Mouse (Mus musculus): ENCODE measurements around the gene Ect2l. TPM values are rescaled to one million over a fixed set of nuclear protein-coding genes. Genes with fewer than 3 reads are reported as not detected.

Ect2l gene
- polyA plus RNA-seq, 1 experiment, result not detected

DNA sequence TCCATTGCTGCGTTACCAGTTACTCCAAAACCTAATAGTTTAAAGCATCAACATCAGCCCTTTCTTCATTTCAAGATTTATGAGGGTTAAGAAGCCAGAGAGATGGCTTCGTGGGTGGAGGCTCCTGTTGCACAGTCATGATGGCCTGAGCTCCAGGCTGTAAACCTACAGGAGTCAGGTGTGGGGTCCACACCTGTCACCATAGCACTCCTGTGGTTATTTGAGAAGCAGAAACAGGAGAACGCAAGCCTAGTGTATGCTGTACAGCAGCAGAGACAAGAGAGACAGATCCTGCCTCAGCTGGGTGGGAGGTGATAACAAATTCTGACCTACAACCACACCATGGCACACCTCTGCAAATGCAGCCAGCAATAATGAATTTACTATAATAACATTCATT lies 8.3 kb downstream of the Ect2l start:
- Histone ChIP-seq H3K4me3 (ENCODE audit: low read depth, low read length) (no peak overlapping the region), H3K36me3 (ENCODE audit: control insufficient read depth, insufficient read depth, low read length) (no peaks in the 10 kb centered on the region), H3K27ac (ENCODE audit: insufficient read depth, low read depth, low read length) (no peak overlapping the region), H3K27me3 (ENCODE audit: control insufficient read depth, insufficient read depth, low read length) (no peaks in the 10 kb centered on the region), H3K4me1 (ENCODE audit: control insufficient read depth, insufficient read depth, insufficient read length, low read length) (no peaks in the 10 kb centered on the region)
- WGBS, result 84% methylated on average over 3 of the region's 3 CpGs
- no peak for TF ChIP-seq CTCF (IDR thresholded peaks at IDR 0.05; ENCODE audit: extremely low read depth, insufficient read length, insufficient replicate concordance, low read depth, low read length)
- no peak for TF ChIP-seq POLR2A (IDR thresholded peaks at IDR 0.05; ENCODE audit: low read depth, low read length)

DNA sequence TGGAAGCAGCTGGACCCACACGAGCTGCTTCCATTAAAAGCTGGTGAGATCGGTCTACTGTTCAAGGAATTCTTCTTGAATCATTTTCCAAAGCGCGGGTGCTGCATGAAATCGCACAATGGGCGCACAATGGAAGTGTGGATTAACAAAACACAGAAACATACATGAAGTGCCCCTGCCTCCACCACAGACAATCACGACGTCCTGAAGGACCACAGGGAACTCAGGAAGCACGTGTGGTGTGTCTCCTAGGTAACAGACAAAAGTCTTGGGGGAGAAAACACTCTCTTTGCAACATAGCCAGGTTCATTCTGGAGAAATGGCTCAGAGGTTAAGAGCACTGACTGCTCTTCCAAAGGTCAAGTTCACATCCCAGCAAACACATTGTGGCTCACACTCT lies 10.0 kb downstream of the Ect2l start:
- no peak overlapping the region for H3K27ac ChIP-seq (ENCODE audit: insufficient read depth, low read depth, low read length)
- no peaks in the 10 kb centered on the region for H3K27me3 ChIP-seq (ENCODE audit: control insufficient read depth, insufficient read depth, low read length)
- WGBS, result 85% methylated on average over 9 of the region's 9 CpGs
- TF ChIP-seq CTCF (IDR thresholded peaks at IDR 0.05; ENCODE audit: extremely low read depth, insufficient read length, insufficient replicate concordance, low read depth, low read length), result no peak
- TF ChIP-seq POLR2A (IDR thresholded peaks at IDR 0.05; ENCODE audit: low read depth, low read length), result no peak
- H3K36me3 ChIP-seq (ENCODE audit: control insufficient read depth, insufficient read depth, low read length), result no peaks in the 10 kb centered on the region
- H3K4me3 ChIP-seq (ENCODE audit: low read depth, low read length), result no peak overlapping the region
- no peaks in the 10 kb centered on the region for H3K4me1 ChIP-seq (ENCODE audit: control insufficient read depth, insufficient read depth, insufficient read length, low read length)

DNA sequence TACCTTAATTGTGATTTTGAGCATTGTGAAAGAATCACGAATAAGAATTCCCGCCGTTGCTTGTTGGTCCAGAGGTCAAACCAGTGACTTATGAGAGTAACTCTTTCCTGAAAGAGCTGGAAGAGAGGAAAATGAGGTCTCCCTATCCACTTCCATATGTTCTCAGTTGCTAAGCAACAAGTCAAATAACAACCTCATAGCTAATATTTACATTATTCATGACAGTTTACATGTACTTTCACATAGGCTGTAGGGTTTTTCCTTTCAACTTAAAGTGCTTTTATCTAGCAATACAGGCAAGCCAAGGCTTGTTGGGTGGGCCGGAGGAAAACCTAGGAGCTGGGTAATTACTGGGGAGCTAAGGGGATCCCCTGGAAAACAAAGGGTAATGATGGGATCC lies 10.8 kb downstream of the Ect2l start:
- Histone ChIP-seq H3K27me3 (ENCODE audit: control insufficient read depth, insufficient read depth, low read length) (no peaks in the 10 kb centered on the region), H3K4me3 (ENCODE audit: low read depth, low read length) (no peak overlapping the region), H3K4me1 (ENCODE audit: control insufficient read depth, insufficient read depth, insufficient read length, low read length) (no peaks in the 10 kb centered on the region), H3K36me3 (ENCODE audit: control insufficient read depth, insufficient read depth, low read length) (no peaks in the 10 kb centered on the region), H3K27ac (ENCODE audit: insufficient read depth, low read depth, low read length) (no peak overlapping the region)
- TF ChIP-seq POLR2A (IDR thresholded peaks at IDR 0.05; ENCODE audit: low read depth, low read length), result no peak
- TF ChIP-seq CTCF (IDR thresholded peaks at IDR 0.05; ENCODE audit: extremely low read depth, insufficient read length, insufficient replicate concordance, low read depth, low read length), result no peak
- WGBS, result 60% methylated on average over 4 of the region's 4 CpGs

DNA sequence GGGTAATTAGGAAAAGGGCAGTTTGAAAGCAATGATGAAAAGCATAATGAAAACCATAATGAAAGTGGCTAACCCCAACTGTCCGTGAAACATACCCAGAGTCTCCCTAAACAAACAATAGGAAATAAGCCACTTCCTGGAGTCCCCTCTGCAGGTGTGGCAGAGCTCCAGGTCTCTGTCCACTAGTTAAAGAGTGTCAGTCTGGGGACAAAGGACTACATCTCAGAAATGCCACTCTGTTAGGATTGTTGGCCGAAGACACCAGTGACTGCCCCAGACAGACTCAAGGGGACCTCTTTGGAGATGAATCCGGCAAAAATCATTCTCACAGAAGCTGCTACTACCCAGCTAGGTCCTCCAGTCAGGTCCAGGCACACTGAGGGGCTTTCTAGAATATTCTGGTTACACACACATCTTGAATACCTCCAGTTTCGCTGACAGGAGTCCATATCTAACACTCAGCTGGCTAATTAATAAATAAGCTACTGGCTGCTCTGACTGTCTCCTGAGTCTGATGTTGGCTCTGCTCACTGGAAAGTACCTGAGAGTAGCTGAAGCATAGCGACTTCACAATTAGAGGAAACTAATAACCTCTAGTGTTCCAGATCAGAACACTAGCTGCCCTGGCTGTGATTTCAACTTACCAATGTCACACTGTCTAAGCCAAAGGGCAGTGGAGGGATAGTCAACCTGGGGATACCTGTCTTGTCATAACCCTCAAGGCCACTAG lies 12.2 kb downstream of the Ect2l start:
- H3K27ac ChIP-seq (ENCODE audit: insufficient read depth, low read depth, low read length), result no peak overlapping the region
- WGBS, result 83% methylated on average over 5 of the region's 5 CpGs
- no peaks in the 10 kb centered on the region for H3K27me3 ChIP-seq (ENCODE audit: control insufficient read depth, insufficient read depth, low read length)
- no peaks in the 10 kb centered on the region for H3K4me1 ChIP-seq (ENCODE audit: control insufficient read depth, insufficient read depth, insufficient read length, low read length)
- TF ChIP-seq POLR2A (IDR thresholded peaks at IDR 0.05; ENCODE audit: low read depth, low read length), result no peak
- no peak for TF ChIP-seq CTCF (IDR thresholded peaks at IDR 0.05; ENCODE audit: extremely low read depth, insufficient read length, insufficient replicate concordance, low read depth, low read length)
- H3K4me3 ChIP-seq (ENCODE audit: low read depth, low read length), result no peak overlapping the region
- H3K36me3 ChIP-seq (ENCODE audit: control insufficient read depth, insufficient read depth, low read length), result no peaks in the 10 kb centered on the region

DNA sequence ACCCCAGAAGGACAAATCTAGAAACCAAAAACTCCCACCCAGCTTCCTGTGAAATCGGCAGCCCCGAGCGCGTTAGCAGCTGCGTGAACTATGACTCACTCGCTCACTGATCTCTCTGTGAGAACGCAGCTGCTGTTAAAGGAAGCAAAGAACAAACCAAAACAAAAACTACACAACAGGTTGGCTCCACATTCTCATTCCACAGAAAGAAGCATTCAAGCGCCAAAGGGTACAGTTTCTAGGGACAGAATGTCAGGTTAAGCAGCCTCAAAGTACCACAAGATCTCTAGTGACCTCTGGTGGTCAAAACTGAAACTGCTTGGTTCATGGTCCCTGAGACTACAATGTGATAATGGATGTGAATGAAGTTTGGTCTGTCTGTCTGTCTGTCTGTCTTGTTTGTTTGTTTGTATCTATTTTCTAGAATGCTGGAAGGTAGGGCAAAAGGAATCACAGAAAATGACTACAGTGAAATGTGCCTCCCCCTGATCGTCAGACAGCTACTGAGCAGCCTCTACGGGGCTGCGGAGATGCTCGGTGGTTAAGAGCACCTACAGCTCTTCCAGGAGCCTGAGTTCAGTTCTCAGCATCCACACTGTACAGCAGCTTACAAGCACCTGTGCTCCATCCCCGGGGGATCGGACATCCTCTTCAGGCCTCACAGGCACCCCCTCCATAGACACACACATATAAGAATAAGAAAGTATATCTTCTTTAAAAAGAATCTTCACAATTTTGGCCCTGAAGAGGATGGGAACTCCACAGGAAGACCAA lies 13.3 kb downstream of the Ect2l start:
- TF ChIP-seq CTCF (IDR thresholded peaks at IDR 0.05; ENCODE audit: extremely low read depth, insufficient read length, insufficient replicate concordance, low read depth, low read length), result peak; percentile 17; the same call in 1 of the 2 replicates
- TF ChIP-seq POLR2A (IDR thresholded peaks at IDR 0.05; ENCODE audit: low read depth, low read length), result no peak
- Histone ChIP-seq H3K27me3 (ENCODE audit: control insufficient read depth, insufficient read depth, low read length) (no peaks in the 10 kb centered on the region), H3K36me3 (ENCODE audit: control insufficient read depth, insufficient read depth, low read length) (no peaks in the 10 kb centered on the region), H3K4me3 (ENCODE audit: low read depth, low read length) (peak overlapping the region; percentile 11; the same call in 1 of the 2 replicates), H3K27ac (ENCODE audit: insufficient read depth, low read depth, low read length) (no peak overlapping the region), H3K4me1 (ENCODE audit: control insufficient read depth, insufficient read depth, insufficient read length, low read length) (no peaks in the 10 kb centered on the region)
- WGBS, result 43% methylated on average over 14 of the region's 14 CpGs

DNA sequence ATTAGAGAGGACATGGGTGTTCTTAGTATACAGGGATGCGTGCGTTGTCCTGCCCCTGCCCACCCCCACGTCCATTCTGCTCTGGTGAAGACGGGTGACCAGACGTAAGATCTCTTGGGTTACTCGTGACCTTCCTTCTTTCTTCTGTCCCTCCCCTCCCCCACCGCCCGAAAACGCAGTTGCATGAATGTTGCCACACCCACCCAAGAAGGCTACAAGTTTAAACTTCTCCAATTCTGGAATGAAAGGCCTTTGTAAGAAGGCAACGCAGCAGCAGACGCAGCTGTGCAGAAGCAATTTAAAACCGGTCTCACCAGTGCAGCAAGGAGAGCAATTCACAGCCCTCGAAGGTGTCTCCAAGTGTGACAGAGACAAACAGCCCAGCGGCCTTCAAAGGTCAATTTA lies 16.0 kb downstream of the Ect2l start:
- no peak overlapping the region for H3K27ac ChIP-seq (ENCODE audit: insufficient read depth, low read depth, low read length)
- 25% methylated on average over 14 of the region's 14 CpGs for WGBS
- no peaks in the 10 kb centered on the region for H3K27me3 ChIP-seq (ENCODE audit: control insufficient read depth, insufficient read depth, low read length)
- no peak overlapping the region for H3K4me3 ChIP-seq (ENCODE audit: low read depth, low read length)
- no peaks in the 10 kb centered on the region for H3K4me1 ChIP-seq (ENCODE audit: control insufficient read depth, insufficient read depth, insufficient read length, low read length)
- TF ChIP-seq POLR2A (IDR thresholded peaks at IDR 0.05; ENCODE audit: low read depth, low read length) (no peak), CTCF (IDR thresholded peaks at IDR 0.05; ENCODE audit: extremely low read depth, insufficient read length, insufficient replicate concordance, low read depth, low read length) (no peak)
- no peaks in the 10 kb centered on the region for H3K36me3 ChIP-seq (ENCODE audit: control insufficient read depth, insufficient read depth, low read length)

DNA sequence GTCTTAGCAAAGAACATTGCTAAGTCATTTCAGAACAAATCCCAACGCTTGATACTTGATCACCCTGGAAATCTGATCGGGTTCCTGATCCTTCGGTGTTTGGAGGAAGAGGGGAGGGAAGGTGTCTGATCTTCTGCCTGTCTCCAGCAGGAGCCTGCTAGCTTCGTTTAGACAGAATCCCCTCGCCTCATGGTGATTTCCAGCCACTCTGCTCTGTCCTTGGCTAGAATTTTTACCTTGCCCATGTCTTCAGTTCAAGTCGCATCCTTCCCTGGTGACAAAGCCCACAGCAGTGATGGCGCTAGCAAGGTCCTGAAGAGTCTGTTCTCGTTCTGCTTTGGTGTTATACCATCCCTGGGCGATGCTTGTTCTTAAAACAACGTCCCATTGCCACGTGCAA lies 16.5 kb downstream of the Ect2l start:
- Histone ChIP-seq H3K27ac (ENCODE audit: insufficient read depth, low read depth, low read length) (no peak overlapping the region), H3K27me3 (ENCODE audit: control insufficient read depth, insufficient read depth, low read length) (no peaks in the 10 kb centered on the region), H3K36me3 (ENCODE audit: control insufficient read depth, insufficient read depth, low read length) (no peaks in the 10 kb centered on the region), H3K4me1 (ENCODE audit: control insufficient read depth, insufficient read depth, insufficient read length, low read length) (no peaks in the 10 kb centered on the region), H3K4me3 (ENCODE audit: low read depth, low read length) (no peak overlapping the region)
- WGBS, result 78% methylated on average over 11 of the region's 11 CpGs
- TF ChIP-seq POLR2A (IDR thresholded peaks at IDR 0.05; ENCODE audit: low read depth, low read length), result no peak
- no peak for TF ChIP-seq CTCF (IDR thresholded peaks at IDR 0.05; ENCODE audit: extremely low read depth, insufficient read length, insufficient replicate concordance, low read depth, low read length)

All from small intestine, adult 2 months (tissue).